Mouse (Mus musculus) olfactory bulb, adult 2 months (tissue): ENCODE results near the gene Sdha.

Source experiments
- CTCF ChIP-seq: fragments of 200-500 bp; IDR thresholded peaks from 2 replicates; pipeline ENCODE4 v1.5.1; 2012; ENCODE audit warnings: low read depth, mild to moderate bottlenecking, low read length, moderate library complexity; ENCODE audit not compliant: insufficient read depth
- POLR2A ChIP-seq: fragments of 200-500 bp; IDR thresholded peaks from 2 replicates; pipeline ENCODE4 v1.6.1; 2012; ENCODE audit warnings: mild to moderate bottlenecking, low read depth, low read length, moderate library complexity; ENCODE audit not compliant: insufficient read depth

DNA sequence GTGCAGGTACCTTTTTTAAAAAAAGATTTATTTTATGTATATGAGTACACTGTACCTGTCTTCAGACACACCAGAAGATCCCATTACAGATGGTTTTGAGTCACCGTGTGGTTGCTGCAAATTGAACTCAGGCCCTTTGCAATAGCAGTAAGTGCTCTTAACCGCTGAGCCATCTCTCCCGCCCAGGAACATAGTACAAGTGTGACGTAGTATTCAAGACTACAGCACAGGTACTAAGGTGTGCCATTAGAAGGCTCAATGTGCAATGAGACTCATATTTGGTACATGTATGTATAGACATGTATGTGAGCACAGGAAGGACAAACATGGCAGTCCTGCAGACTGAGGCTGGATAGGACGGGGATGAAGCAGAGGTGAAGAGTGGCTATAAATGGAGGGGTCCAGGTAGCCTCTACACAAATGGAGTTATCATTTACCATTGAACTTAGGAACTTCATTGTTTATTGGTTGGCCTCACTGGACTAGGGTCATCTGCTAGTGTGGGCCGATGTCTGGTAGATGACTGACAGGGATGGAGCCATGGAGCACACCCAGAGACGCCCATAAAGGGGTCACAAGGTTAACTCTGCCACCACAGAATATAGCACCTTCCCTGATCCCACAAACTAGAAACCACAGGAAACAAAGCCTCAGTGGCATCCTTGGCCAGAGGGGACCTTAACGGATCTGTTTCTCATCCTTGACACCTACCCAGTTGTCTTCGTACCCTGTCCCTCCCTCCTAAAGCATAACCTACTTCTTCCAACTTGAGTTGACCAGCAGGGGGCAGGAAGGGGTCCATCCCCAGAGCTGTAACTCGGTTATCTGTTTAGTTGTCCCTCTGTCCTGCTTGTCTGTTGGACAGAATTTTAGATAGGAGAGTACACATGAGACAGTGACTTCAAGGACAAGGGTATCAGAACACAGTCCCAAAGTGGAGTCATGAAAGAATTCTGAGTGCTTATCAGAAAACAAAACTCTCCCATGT lies 47.7 kb downstream of the Sdha start:
- TF ChIP-seq CTCF = no peak
- no peak for TF ChIP-seq POLR2A
